In the genomic region with DNA sequence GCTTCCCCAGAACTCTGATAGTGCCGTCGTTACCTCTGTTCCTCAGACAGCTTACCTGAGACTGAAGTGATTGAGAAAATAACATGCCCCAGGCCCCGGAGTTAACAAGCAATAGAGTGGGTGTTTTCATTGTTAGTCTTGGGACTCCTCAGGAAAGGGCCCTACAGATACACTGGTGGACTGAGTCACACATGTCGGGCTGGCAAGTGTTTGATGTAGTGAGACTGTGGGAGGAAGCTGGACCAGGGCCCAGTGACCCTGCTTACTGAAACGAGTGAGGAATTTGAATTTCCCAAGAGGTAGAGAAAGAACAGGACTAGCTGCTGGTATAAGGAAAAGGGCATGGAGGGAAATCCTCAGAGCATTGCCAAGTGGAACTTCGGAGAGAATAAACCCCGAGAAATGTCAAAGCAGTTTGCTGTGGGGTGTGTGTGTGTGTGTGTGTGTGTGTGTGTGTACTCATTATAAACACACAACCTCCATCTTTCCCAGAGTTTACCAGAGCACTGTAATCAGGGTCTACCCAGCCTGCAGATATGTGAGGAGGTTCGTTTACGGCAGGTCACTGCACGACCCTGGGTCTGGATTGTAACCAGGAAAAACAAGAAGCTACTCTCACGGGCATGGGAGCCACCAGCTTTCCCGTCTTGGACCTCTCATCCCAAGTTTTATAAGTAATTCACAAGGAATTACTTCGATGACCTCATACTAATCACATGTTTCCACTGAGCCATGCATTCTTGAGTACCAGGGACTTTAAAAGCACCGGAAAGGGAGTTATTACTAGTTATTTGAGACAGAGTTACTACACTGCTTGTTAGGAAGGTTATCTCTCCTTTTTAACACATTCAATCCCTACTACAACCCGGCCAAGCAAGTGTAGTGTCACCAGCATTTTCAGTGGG, we compare ENCODE assay signal across 10 mouse cellular contexts. TPM values are rescaled to one million over a fixed set of nuclear protein-coding genes. Genes with fewer than 3 reads are reported as not detected.
DNase-seq lines count a peak whose midpoint lies in the region; ATAC-seq and TF ChIP-seq lines count a peak whose summit lies in the region.
"Had no signal": no experiment of that assay in that cellular context is flagged by ENCODE, and none has a peak within 500 bp of the region (broad histone marks: within the 10 kb centered on the region; RNA-seq: fewer than 3 reads in every experiment).

No protein-coding gene starts in this region.

- H3K36me3 ChIP-seq in heart, embryonic 14.5 days (ENCODE audit: control insufficient read depth, insufficient read depth, low read length), result no peaks in the 10 kb centered on the region

- ATAC-seq in Patski, result peak; percentile 85
- no peak for ATAC-seq in heart, embryonic 14.5 days (ENCODE audit: insufficient number of reproducible peaks, insufficient read depth, low FRiP score, low read depth)

- H3K27me3 ChIP-seq in Patski, result no peaks in the 10 kb centered on the region
- no peaks in the 10 kb centered on the region for H3K27me3 ChIP-seq in heart, embryonic 14.5 days (ENCODE audit: control insufficient read depth, insufficient read depth, low read length)
- no peaks in the 10 kb centered on the region for H3K27me3 ChIP-seq in cerebellum, adult 2 months (ENCODE audit: control insufficient read depth, insufficient read depth, low read length)
- H3K27me3 ChIP-seq: CH12.LX had no signal

- peaks cover 0 to 11% of the 10 kb centered on the region in 2 experiments; a peak in 2 of 4 replicates for H3K4me1 ChIP-seq in heart, embryonic 14.5 days (ENCODE audit: control insufficient read depth in 2 of 2, insufficient read depth in 2 of 2, low read length in 2 of 2)
- no peaks in the 10 kb centered on the region for H3K4me1 ChIP-seq in cerebellum, adult 2 months (ENCODE audit: control insufficient read depth, insufficient read depth, low read length)

- POLR2A ChIA-PET in Patski (lab: Charles Lee), result no interaction called here

- H3K9me3 ChIP-seq in heart, embryonic 14.5 days (ENCODE audit: control insufficient read depth, low read length), result no peaks in the 10 kb centered on the region

- DNase-seq in gastrocnemius, postnatal 25 days, result peak; percentile 6
- no peak for DNase-seq in gastrocnemius, adult 18-20 months (ENCODE audit: low spot score)
- DNase-seq in Patski (ENCODE audit: low read depth, low spot score), result peak; percentile 75
- peak; percentile 20 to 53 for DNase-seq in kidney, postnatal 36 days
- DNase-seq in thymus, postnatal 36 days, result no peak
- no peak for DNase-seq in layer of hippocampus, adult 8-10 months (ENCODE audit: low spot score in 2 of 2)
- no peak for DNase-seq in cerebellum, adult 2 months
- DNase-seq: cerebellum, postnatal 25 days had no signal

- H3K9ac ChIP-seq in heart, embryonic 14.5 days (ENCODE audit: low read length), result no peak overlapping the region

- no peak for TF ChIP-seq CTCF in Patski (IDR thresholded peaks at IDR 0.05)
- TF ChIP-seq CTCF in cerebellum, adult 2 months (IDR thresholded peaks at IDR 0.05; ENCODE audit: borderline replicate concordance, insufficient read depth, low read depth, low read length), result no peak

- in situ Hi-C loops in Patski (cut with MboI; ENCODE audit: low pct_unique_long_range_greater_than_20kb), result no loop called here

- H3K4me3 ChIP-seq in heart, embryonic 14.5 days (ENCODE audit: control insufficient read depth in 1 of 2, insufficient read depth in 1 of 2, low read depth in 1 of 2, low read length in 2 of 2), result no peak overlapping the region
- no peak overlapping the region for H3K4me3 ChIP-seq in cerebellum, adult 2 months (replicated peaks; ENCODE audit: insufficient read depth, low read depth, low read length)

- CTCF ChIA-PET in Patski (lab: Charles Lee), result interaction anchor here (1.2 to 3.4 kb wide), 7 partner anchors 10 to 71 kb away, joined by 3 to 13 read pairs (median 5); no protein-coding TSS in a partner anchor

- 49% methylated on average over 15 of the region's 15 CpGs for WGBS in heart, embryonic 14.5 days
- WGBS in cerebellum, adult 2 months, result 53% methylated on average over 15 of the region's 15 CpGs

- H3K4me2 ChIP-seq in heart, embryonic 14.5 days (ENCODE audit: low read length), result peak overlapping the region; percentile 18; the same call in 1 of the 2 replicates

- no peak for TF ChIP-seq POLR2A in cerebellum, adult 2 months (IDR thresholded peaks at IDR 0.05; ENCODE audit: borderline replicate concordance, insufficient read depth, low read length)

- peak overlapping the region; percentile 35 to 66; a peak in 2 of 4 replicates for H3K27ac ChIP-seq in heart, embryonic 14.5 days (replicated peaks in 1 of 2; ENCODE audit: control insufficient read depth in 1 of 2, insufficient read depth in 1 of 2, low read depth in 2 of 2, low read length in 2 of 2)
- H3K27ac ChIP-seq in cerebellum, adult 2 months (ENCODE audit: insufficient read depth, low read length), result no peak overlapping the region

RNA-seq across cellular contexts. Expression of gene Prr5l, which starts 20.4 kb away (rescaled TPM):
- 1 to 10 TPM in 1 of 2 experiments, under 1 TPM in 1; 0.08 to 1.5 TPM for total RNA-seq in gastrocnemius, postnatal 25 days (2021)
- total RNA-seq in gastrocnemius, adult 18-20 months (2021), result under 1 TPM; 0.16 to 0.19 TPM
- 3.8 TPM for polyA plus RNA-seq in Patski (2021)
- polyA plus RNA-seq in heart, embryonic 14.5 days (2014; fragmentation: Nextera tagmentation; extraction: Ambion mirVana), result 6.4 and 7.2 TPM in 2 replicates
- total RNA-seq in layer of hippocampus, adult 8-10 months (2022), result 10 to 100 TPM; 11.0 to 14.6 (median 13.2) TPM
- polyA plus RNA-seq in cerebellum, adult 2 months (2012; rRNA removed), result 28.5 and 37.8 TPM in 2 replicates

RNA-seq across cellular contexts. Expression of gene Commd9, which starts 23.6 kb away (rescaled TPM):
- 10 to 100 TPM; 31.9 to 32.0 TPM for total RNA-seq in gastrocnemius, postnatal 25 days (2021)
- 10 to 100 TPM; 33.2 to 41.1 TPM for total RNA-seq in gastrocnemius, adult 18-20 months (2021)
- 52.3 TPM for polyA plus RNA-seq in Patski (2021)
- 53.5 and 57.8 TPM in 2 replicates for polyA plus RNA-seq in heart, embryonic 14.5 days (2014; fragmentation: Nextera tagmentation; extraction: Ambion mirVana)
- 10 to 100 TPM; 34.3 to 44.6 (median 36.6) TPM for total RNA-seq in layer of hippocampus, adult 8-10 months (2022)
- polyA plus RNA-seq in cerebellum, adult 2 months (2012; rRNA removed), result 111 and 116 TPM in 2 replicates

Comparison
In these comparisons a context has a peak if more than half of its experiments do, and no peak if none do; other contexts are left out.
1. DNase-seq: peak in gastrocnemius, postnatal 25 days (single experiment), Patski (single experiment) and kidney, postnatal 36 days (2 of 2); none in gastrocnemius, adult 18-20 months (single experiment), thymus, postnatal 36 days (0 of 2), layer of hippocampus, adult 8-10 months (0 of 2) and cerebellum, adult 2 months (0 of 2).
2. RNA of gene Prr5l, which starts 20.4 kb away (total RNA-seq): 11.0 to 14.6 TPM in layer of hippocampus, adult 8-10 months; 0.08 to 1.5 TPM in gastrocnemius, postnatal 25 days and 0.16 to 0.19 TPM in gastrocnemius, adult 18-20 months; every median in the first group is over 4 times any median in the second.